Mouse (Mus musculus) kidney, adult 10 weeks (tissue): ENCODE results near the gene Spag9. TPM values are rescaled to one million over a fixed set of nuclear protein-coding genes. Genes with fewer than 3 reads are reported as not detected.

Experiments used
- polyA plus RNA-seq: library from polyadenylated mRNA; stranded (reverse); fragments of 350-450 nt; fragmentation: Illumina TruSeq; extraction: RNeasy Lipid Tissue Mini Kit (QIAGEN cat#74804); gene quantifications from one replicate; pipeline ENCODE4 v1.2.3, GENCODE M21; 2014; ENCODE audit warnings: low read depth, low replicate concordance

The Spag9 gene
- polyA plus RNA-seq = 140 TPM

GRCm38 (mm10) chr11:93995720-93996305, at the start of gene Spag9:
TSS of gene Spag9 (plus strand) at chr11:93996091.

GRCm38 (mm10) chr11:93956159-93956558, 39.7 kb upstream of the Spag9 start, which contains the start of gene Nme2:
TSS of gene Nme2 (minus strand) at chr11:93956259.

DNA sequence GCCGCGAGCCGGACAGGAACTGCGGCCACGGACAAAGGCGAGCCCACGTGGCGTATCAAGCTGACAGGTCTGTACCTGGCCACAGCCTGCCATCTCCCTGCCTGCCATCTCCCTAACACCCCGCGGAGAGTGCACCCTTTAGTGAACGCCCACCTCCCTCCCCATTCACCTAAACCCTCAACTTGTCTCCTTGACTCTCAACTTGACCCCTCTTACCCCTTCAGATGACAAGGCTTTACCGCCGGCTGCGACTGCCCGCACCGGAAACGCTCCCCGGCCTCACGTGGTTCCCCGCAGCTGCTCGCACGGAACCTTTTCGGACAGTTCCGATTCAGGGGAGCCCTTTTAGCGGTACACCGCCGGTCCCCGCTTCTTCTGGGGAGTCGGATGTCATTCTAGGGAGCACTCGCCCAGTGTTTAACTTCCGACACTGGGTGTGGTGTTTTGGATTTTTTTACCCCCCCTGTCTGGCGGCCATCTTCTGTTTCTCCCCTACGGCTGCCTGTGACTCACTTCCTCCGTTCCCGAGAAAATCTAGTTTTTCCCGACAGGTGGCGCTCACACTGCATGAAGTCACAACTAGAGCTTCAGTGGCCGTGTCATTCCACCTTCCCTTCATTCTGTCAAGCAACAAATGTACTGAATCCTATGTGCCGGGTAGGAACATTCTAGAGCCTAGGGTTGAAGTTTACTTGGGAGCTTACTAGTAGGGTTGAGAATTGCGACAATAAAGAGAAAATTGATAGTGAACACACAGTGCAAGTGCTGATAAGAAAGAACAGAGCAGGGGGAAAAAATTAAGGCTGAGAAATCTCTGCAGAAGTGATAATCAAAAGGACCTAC, 27.7 kb upstream of the Spag9 start, which contains the start of the genes Gm20390 and Nme1:
Gene Gm20390, minus strand, starts transcription at position 289 of the 843 bp plus-strand sequence.
Gene Nme1, minus strand, starts transcription at position 517 of the 843 bp plus-strand sequence.

Other genes with a start within 250 kb of the Spag9 start
- gene Utp18, start 110.3 kb upstream of the Spag9 start, polyA plus RNA-seq = 53.4 TPM
- 42.0 TPM for gene Mbtd1, start 110.2 kb upstream of the Spag9 start, polyA plus RNA-seq
- 210 TPM for gene Nme2, start 39.8 kb upstream of the Spag9 start, polyA plus RNA-seq
- not detected for gene Gm20390, start 27.8 kb upstream of the Spag9 start, polyA plus RNA-seq
- gene Nme1, start 27.6 kb upstream of the Spag9 start, polyA plus RNA-seq = 24.6 TPM
- gene Tob1, start 215.4 kb downstream of the Spag9 start, polyA plus RNA-seq = 139 TPM
- gene Wfikkn2, start 249.9 kb downstream of the Spag9 start, polyA plus RNA-seq = not detected